Mouse (Mus musculus) layer of hippocampus, postnatal 25 days (tissue): Measurements from ENCODE around the gene Supt3. TPM values are rescaled to one million over a fixed set of nuclear protein-coding genes. Genes with fewer than 3 reads are reported as not detected.
A peak's percentile ranks its signal among the peaks of the same experiment; 100 is the strongest.

ENCODE experiments used
- DNase-seq, 2 experiments: peaks; one replicate each; pipeline ENCODE4 v3.0.0; 2022; ENCODE audit warnings: mixed read lengths in 2 of 2, low spot score in 1 of 2; ENCODE audit errors: extremely low spot score in 1 of 2
- total RNA-seq, 2 experiments: library from RNA; stranded (reverse); gene quantifications; 2 replicates each; pipeline ENCODE4 v1.2.3; 2021

Supt3 gene
- total RNA-seq, 2 experiments from 2014 or later, result 14.6 TPM

GRCm38 (mm10) chr17:45115386-45115785 is 338.4 kb downstream of the Supt3 start:
- no peak for DNase-seq

- no peak for DNase-seq
These were observed 341.9 kb downstream of the Supt3 start for GRCm38 (mm10) chr17:45118565-45119471.

- peak; percentile 20 to 27 for DNase-seq
These were observed 342.8 kb downstream of the Supt3 start for GRCm38 (mm10) chr17:45119609-45120201.

- no peak for DNase-seq
These were observed 346.9 kb downstream of the Supt3 start for GRCm38 (mm10) chr17:45123856-45124255.

GRCm38 (mm10) chr17:45128611-45129010 is 351.7 kb downstream of the Supt3 start:
- DNase-seq, result no peak

- DNase-seq, result no peak
These were observed 356.8 kb downstream of the Supt3 start for GRCm38 (mm10) chr17:45133501-45134400.

GRCm38 (mm10) chr17:45136491-45136890 is 359.5 kb downstream of the Supt3 start:
- DNase-seq, result no peak

- DNase-seq, result no peak
These were observed 366.1 kb downstream of the Supt3 start for GRCm38 (mm10) chr17:45143043-45143442.

- no peak for DNase-seq
These were observed 367.7 kb downstream of the Supt3 start for GRCm38 (mm10) chr17:45144656-45145055.

GRCm38 (mm10) chr17:45151312-45151929 is 374.5 kb downstream of the Supt3 start:
- DNase-seq, result no peak

- no peak for DNase-seq
These were observed 376.8 kb downstream of the Supt3 start for GRCm38 (mm10) chr17:45153721-45154120.

GRCm38 (mm10) chr17:45158171-45158691 is 381.3 kb downstream of the Supt3 start:
- no peak for DNase-seq

GRCm38 (mm10) chr17:45160651-45161050 is 383.7 kb downstream of the Supt3 start:
- DNase-seq, result no peak

GRCm38 (mm10) chr17:45165741-45166140 is 388.8 kb downstream of the Supt3 start:
- DNase-seq, result no peak

Other genes starting within 250 kb of the Supt3 start
- 10 to 100 TPM; 11.0 to 11.7 TPM for gene Runx2, start 37.6 kb downstream of the Supt3 start, total RNA-seq